Mouse (Mus musculus): ENCODE data around the gene Tesmin.

Gene Tesmin

GRCm38 (mm10) chr19:3437980-3438379, 49.3 kb downstream of the Tesmin start:
- in situ Hi-C loops (cut with MboI; ENCODE audit: low sequenced_read_pairs) = no loop called here

- in situ Hi-C loops (cut with MboI; ENCODE audit: low sequenced_read_pairs) = loop anchor here (10.0 kb wide), 1 partner anchor 146 kb away; no protein-coding TSS in a partner anchor
Observed at GRCm38 (mm10) chr19:3440667-3441066, 52.0 kb downstream of the Tesmin start.

- in situ Hi-C loops (cut with MboI; ENCODE audit: low sequenced_read_pairs) = loop anchor here (10.0 kb wide), 1 partner anchor 146 kb away; no protein-coding TSS in a partner anchor
Observed at GRCm38 (mm10) chr19:3441092-3441491, 52.4 kb downstream of the Tesmin start.

GRCm38 (mm10) chr19:3447348-3447747, 58.7 kb downstream of the Tesmin start:
- in situ Hi-C loops (cut with MboI; ENCODE audit: low sequenced_read_pairs) = loop anchor here (10.0 kb wide), 1 partner anchor 153 kb away; no protein-coding TSS in a partner anchor

- in situ Hi-C loops (cut with MboI; ENCODE audit: low sequenced_read_pairs) = loop anchor here (10.0 kb wide), 1 partner anchor 154 kb away; no protein-coding TSS in a partner anchor
Observed at GRCm38 (mm10) chr19:3449248-3449647, 60.6 kb downstream of the Tesmin start.

- in situ Hi-C loops (cut with MboI; ENCODE audit: low sequenced_read_pairs) = no loop called here
Observed at GRCm38 (mm10) chr19:3450714-3451113, 62.1 kb downstream of the Tesmin start.

GRCm38 (mm10) chr19:3451170-3451569, 62.5 kb downstream of the Tesmin start:
- in situ Hi-C loops (cut with MboI; ENCODE audit: low sequenced_read_pairs) = no loop called here

- in situ Hi-C loops (cut with MboI; ENCODE audit: low sequenced_read_pairs) = no loop called here
Observed at GRCm38 (mm10) chr19:3451649-3452048, 63.0 kb downstream of the Tesmin start.
